Mouse (Mus musculus) E14TG2a.4 (cell line): ENCODE data around the gene 1700028J19Rik.

Experiments
- H3K27me3 ChIP-seq: 2 replicates; pipeline ENCODE4 v1.6.1; 2014; ENCODE audit warnings: low read length, control low read depth; ENCODE audit not compliant: insufficient read depth
- H3K36me3 ChIP-seq: 2 replicates; pipeline ENCODE4 v1.6.1; 2014; ENCODE audit warnings: low read length, control low read depth; ENCODE audit not compliant: insufficient read depth
- H3K4me1 ChIP-seq: replicated peaks from 2 replicates; pipeline ENCODE4 v1.6.1; 2014; ENCODE audit warnings: low read depth, low read length, control low read depth
- H3K4me3 ChIP-seq: replicated peaks from 2 replicates; pipeline ENCODE4 v1.5.1; 2014; ENCODE audit warnings: mild to moderate bottlenecking, low read length
- H3K9me3 ChIP-seq: 2 replicates; pipeline ENCODE4 v1.6.1; 2014; ENCODE audit warnings: low read length, control low read depth
- CTCF ChIP-seq: conservative IDR thresholded peaks from 2 replicates; pipeline ENCODE4 v1.5.1; 2014; ENCODE audit warnings: low read length
- NANOG ChIP-seq: IDR thresholded peaks from 2 replicates; pipeline ENCODE4 v1.6.1; 2014; ENCODE audit warnings: borderline replicate concordance, low read length, mixed read lengths
- POU5F1 ChIP-seq: IDR thresholded peaks from 2 replicates; pipeline ENCODE4 v1.6.1; 2014; ENCODE audit warnings: low read length, borderline replicate concordance

1700028J19Rik gene

DNA sequence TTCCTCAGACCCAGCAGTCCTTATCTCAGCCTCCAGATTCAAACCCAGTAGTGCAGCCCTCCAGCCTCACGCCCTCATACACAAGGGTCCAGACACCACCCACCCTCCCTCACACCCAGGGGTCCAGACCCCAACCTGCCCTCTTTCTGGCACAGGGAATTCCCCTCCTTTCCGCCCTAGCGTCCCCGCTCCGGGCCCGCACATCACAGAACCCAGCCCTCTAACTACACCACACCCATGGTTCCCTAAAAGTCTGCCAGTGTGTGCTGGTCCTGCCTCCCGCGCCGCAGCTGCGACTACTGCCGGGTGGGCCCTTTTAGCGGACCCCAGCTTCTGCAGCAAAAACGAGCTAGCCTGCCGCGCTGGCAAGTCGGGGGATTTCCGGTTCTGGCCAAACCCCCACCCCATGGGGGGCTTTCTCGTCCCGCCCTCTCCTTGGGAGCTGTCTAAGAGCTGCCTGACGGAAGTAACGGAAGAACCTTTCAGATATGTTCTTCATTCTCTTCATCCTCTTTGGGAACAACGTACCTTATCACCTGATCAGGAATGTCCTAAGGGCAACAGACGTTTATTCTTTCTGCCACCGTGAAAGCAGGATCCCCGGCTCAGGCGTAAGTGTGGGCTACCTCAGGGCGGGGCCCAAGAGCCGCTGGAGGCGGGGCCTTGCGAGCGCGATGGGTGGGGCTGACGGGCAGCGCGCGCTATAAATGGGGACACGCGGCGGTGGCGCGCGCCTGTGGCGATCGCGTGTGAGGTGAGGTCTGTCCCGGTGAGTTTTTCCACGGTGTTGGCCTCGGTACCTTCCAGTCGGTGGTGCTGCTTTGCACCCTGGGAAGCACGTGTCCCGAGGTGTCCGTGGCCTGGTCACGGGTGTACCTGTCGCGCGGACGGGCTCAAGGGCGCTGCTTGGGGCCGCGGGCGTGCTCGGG, at the start of gene 1700028J19Rik, which contains the start of gene 2410002F23Rik:
Gene 1700028J19Rik (minus strand): TSS at position 641 of the 929 bp plus-strand sequence.
Gene 2410002F23Rik (plus strand): TSS at position 668 of the 929 bp plus-strand sequence.
- Histone ChIP-seq H3K4me3 (peak within 1 kb of the TSS; percentile 99), H3K9me3 (peaks cover 14% of the 10 kb centered on the region), H3K27me3 (no peaks in the 10 kb centered on the region), H3K36me3 (peaks cover 40% of the 10 kb centered on the region), H3K4me1 (peaks cover 42% of the 10 kb centered on the region)
- TF ChIP-seq NANOG = no peak
- TF ChIP-seq POU5F1 = no peak
- no peak for TF ChIP-seq CTCF

DNA sequence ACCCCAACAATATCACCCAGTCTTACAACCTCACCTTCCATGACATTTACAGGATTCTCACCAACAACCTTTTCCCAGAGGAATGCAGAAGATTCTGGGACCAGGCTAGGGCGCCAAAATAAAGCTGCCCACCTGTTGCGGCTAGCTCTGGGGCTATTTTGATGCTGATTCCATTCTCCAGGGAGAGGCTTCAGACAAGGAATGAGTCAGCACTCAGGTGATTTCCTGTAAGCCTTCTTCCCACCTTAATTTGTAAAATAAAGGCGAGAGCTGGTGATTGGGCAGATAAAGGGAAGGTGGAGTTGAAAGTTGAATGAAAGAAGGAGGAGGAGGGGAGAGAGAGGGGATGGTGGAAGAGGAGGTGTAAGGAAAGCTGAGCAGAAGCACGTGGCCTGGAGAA, 44.9 kb upstream of the 1700028J19Rik start:
- H3K9me3 ChIP-seq = peaks cover 53% of the 10 kb centered on the region
- H3K4me3 ChIP-seq = no peak overlapping the region
- H3K36me3 ChIP-seq = 0 out of 2 replicates have a peak, but pooled peaks cover 4% of the 10 kb centered on the region
- H3K27me3 ChIP-seq = no peaks in the 10 kb centered on the region
- TF ChIP-seq CTCF = no peak
- no peak for TF ChIP-seq POU5F1
- TF ChIP-seq NANOG = no peak
- 0 out of 2 replicates have a peak, but pooled peaks cover 7% of the 10 kb centered on the region for H3K4me1 ChIP-seq

DNA sequence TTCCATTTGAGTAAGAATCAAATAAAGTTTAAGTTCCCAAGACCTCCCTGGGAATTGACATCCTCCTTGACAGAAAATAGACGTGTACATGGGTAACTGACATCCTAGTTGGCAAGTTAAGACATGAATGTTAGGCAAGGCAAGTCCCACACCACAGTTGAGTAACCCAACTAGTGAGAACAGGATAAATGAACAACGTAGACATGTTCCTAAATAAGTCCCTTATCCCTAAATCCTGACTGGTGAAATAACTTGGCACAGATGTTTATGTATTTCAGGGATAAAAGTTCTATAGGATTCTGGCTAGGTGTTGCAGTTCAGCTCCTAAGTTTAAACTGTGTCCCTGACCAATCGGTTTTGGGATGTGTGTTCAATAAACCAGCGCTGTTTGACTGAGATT, 44.5 kb upstream of the 1700028J19Rik start:
- H3K9me3 ChIP-seq = peaks cover 48% of the 10 kb centered on the region
- TF ChIP-seq NANOG (no peak), CTCF (no peak)
- no peak overlapping the region for H3K4me3 ChIP-seq
- H3K36me3 ChIP-seq = 0 out of 2 replicates have a peak, but pooled peaks cover 4% of the 10 kb centered on the region
- 0 out of 2 replicates have a peak, but pooled peaks cover 8% of the 10 kb centered on the region for H3K4me1 ChIP-seq
- no peaks in the 10 kb centered on the region for H3K27me3 ChIP-seq

DNA sequence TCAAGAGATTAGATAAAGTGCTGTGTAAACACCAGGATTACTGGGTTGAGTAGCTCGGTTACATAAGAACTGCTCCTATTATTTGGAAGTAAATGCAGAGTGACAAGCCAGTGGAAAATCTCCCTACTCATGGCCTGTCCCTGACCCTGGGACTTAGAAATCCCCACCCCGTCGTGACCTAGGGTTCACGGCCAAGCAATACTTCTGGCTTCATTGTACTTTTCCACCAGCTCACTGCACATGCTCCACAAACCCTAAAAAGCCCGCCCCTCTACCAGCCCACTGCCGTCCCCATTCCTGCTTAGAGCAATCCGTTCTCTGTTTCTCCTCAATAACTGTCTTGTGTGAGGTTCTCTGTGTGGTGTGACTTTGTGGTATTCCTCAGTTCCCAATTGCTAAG, 41.3 kb upstream of the 1700028J19Rik start:
- no peaks in the 10 kb centered on the region for H3K27me3 ChIP-seq
- H3K4me1 ChIP-seq = peaks cover 8% of the 10 kb centered on the region; the same call in 1 of the 2 replicates
- TF ChIP-seq NANOG (no peak), POU5F1 (no peak), CTCF (no peak)
- H3K4me3 ChIP-seq = no peak overlapping the region
- H3K9me3 ChIP-seq = peaks cover 28% of the 10 kb centered on the region
- H3K36me3 ChIP-seq = 0 out of 2 replicates have a peak, but pooled peaks cover 4% of the 10 kb centered on the region

DNA sequence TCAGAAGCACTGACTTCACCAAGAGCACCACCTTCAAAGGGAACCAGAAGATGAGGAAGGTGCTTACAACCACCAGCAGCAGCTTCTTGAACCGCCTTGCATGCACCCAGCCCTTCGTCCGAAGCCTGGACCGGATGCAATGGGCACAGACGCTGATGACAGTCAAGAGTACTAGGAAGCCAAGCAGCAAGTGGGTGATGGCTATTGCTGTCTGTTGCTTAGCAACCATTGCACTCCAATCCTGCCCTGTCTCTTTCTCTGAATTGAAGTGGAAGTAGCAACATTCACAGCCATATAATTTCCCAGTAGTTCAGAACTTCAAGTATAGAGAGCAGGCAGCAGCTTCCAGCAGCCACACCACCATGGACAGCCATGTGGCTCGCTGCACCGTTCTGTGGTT, 35.1 kb upstream of the 1700028J19Rik start:
- no peaks in the 10 kb centered on the region for H3K27me3 ChIP-seq
- no peak overlapping the region for H3K4me3 ChIP-seq
- H3K9me3 ChIP-seq = no peaks in the 10 kb centered on the region
- TF ChIP-seq POU5F1 = no peak
- no peak for TF ChIP-seq CTCF
- no peak for TF ChIP-seq NANOG
- peaks cover 12% of the 10 kb centered on the region for H3K4me1 ChIP-seq
- no peaks in the 10 kb centered on the region for H3K36me3 ChIP-seq

DNA sequence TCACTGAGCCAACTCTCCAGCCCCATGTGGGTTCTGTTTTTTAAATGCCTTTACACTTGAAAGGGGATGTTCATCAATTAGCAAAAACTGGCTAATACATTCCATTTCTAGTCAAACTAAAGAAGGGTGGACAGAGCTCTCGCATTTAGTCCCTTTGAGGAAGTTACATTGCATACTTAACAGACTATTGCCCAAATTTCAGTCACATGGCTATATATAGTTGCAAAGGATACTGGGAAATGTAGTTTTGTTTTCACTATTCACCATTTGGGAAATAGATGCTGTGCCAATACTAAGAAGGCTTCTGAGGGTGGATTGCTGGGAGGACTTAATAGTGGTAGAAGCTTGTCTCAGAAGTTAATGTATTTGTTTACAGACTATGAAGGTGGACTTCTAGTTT, 34.5 kb upstream of the 1700028J19Rik start:
- TF ChIP-seq CTCF (no peak), POU5F1 (no peak), NANOG (no peak)
- Histone ChIP-seq H3K27me3 (no peaks in the 10 kb centered on the region), H3K9me3 (no peaks in the 10 kb centered on the region), H3K4me1 (peaks cover 15% of the 10 kb centered on the region), H3K4me3 (no peak overlapping the region), H3K36me3 (no peaks in the 10 kb centered on the region)

DNA sequence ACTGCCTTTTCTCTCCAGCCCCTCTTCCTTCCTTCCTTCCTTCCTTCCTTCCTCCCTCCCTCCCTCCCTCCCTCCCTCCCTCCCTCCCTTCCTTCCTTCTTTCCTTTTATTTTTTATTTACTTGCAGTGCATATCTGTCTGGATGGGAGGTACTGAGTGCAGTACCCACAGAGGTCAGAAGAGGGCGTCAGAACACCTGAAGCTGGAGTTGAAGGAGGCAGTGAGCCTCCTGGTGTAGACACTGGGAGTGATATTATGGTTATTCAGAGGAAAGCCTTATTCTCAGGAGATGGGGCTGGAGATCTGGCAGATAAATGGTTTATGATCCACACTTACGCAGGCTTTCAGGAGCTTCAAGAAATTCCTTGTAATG, 30.7 kb upstream of the 1700028J19Rik start:
- no peaks in the 10 kb centered on the region for H3K27me3 ChIP-seq
- peaks cover 48% of the 10 kb centered on the region for H3K4me1 ChIP-seq
- no peak for TF ChIP-seq NANOG
- TF ChIP-seq CTCF = peak; percentile 51
- no peaks in the 10 kb centered on the region for H3K36me3 ChIP-seq
- H3K9me3 ChIP-seq = no peaks in the 10 kb centered on the region
- no peak overlapping the region for H3K4me3 ChIP-seq

DNA sequence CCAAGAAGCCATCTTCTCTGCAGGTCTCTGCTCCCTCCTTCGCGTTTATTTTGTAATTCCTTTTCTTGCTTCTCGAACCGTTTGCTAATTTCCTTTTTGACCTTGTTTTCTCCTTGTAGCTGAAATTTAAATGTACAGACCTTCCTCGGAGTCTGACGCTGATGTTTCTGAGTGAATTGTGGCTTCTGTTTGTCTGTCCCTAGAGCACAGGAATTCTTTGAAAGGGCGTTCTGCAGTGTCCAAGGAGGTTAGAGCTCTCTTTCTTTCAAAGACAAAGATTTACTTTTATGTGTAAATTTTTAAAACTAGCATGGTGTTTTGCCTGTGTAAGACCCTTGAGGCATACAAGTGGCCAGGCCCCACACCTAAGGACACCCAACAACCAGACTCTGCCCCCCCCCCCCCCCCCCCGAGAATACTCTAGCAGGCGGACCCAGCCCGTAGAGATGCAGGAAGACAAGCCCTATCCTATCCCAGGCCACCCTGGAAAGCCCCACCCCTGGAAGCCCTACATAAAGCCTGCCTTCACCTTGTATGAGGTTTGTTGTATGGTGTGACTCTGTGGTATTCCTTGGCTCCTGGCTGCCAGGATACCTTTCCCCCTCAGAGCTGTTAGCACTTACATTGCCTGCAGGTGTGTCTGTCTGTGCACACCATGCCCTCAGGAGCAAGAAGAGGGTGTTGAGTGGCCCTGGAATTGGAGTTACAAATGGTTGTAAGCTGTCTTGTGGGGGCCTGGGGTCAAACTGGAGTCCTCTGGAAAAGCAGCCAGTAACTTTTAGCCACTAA, 30.2 kb upstream of the 1700028J19Rik start:
- H3K9me3 ChIP-seq = no peaks in the 10 kb centered on the region
- peak overlapping the region; percentile 37; the same call in 1 of the 2 replicates for H3K4me3 ChIP-seq
- no peaks in the 10 kb centered on the region for H3K27me3 ChIP-seq
- TF ChIP-seq POU5F1 = no peak
- TF ChIP-seq CTCF = no peak
- TF ChIP-seq NANOG = peak; percentile 32; the same call in 1 of the 2 replicates
- H3K36me3 ChIP-seq = no peaks in the 10 kb centered on the region
- peaks cover 54% of the 10 kb centered on the region for H3K4me1 ChIP-seq
